Mouse (Mus musculus) forebrain, embryonic 13.5 days (tissue): ENCODE results near the gene Ascc1. TPM values are rescaled to one million over a fixed set of nuclear protein-coding genes. Genes with fewer than 3 reads are reported as not detected.
"Not testable (repeated sequence)": the region's sequence is repeated elsewhere in the genome, so short reads cannot be mapped to it uniquely, and the experiment has no call there.

Experiments used
- ATAC-seq: fragments of 200-750 bp; cut with Nextera tagmentation; 2 replicates; pipeline ENCODE4 v1.8.0; 2017
- H3K27ac ChIP-seq: fragments of 300-500 bp; sonication (generic); 2 replicates; pipeline ENCODE4 v1.5.1; 2015; ENCODE audit warnings: inconsistent platforms, mild to moderate bottlenecking, moderate library complexity
- H3K27me3 ChIP-seq: fragments of 300-500 bp; sonication (generic); 2 replicates; pipeline ENCODE4 v1.6.1; 2015; ENCODE audit warnings: mild to moderate bottlenecking, inconsistent platforms
- H3K36me3 ChIP-seq: fragments of 300-500 bp; sonication (generic); 2 replicates; pipeline ENCODE4 v1.6.1; 2015; ENCODE audit warnings: mild to moderate bottlenecking, inconsistent platforms; ENCODE audit not compliant: poor library complexity, severe bottlenecking
- H3K4me1 ChIP-seq: fragments of 300-500 bp; sonication (generic); 2 replicates; pipeline ENCODE4 v1.6.1; 2015; ENCODE audit warnings: inconsistent platforms
- H3K4me2 ChIP-seq: fragments of 300-500 bp; sonication (generic); 2 replicates; pipeline ENCODE4 v1.6.1; 2015; ENCODE audit warnings: inconsistent platforms, mild to moderate bottlenecking, moderate library complexity
- H3K4me3 ChIP-seq: fragments of 300-500 bp; sonication (generic); 2 replicates; pipeline ENCODE4 v1.5.1; 2015; ENCODE audit warnings: mild to moderate bottlenecking, inconsistent platforms
- H3K9ac ChIP-seq: fragments of 300-500 bp; sonication (generic); 2 replicates; pipeline ENCODE4 v1.6.1; 2015; ENCODE audit warnings: mild to moderate bottlenecking, inconsistent platforms
- H3K9me3 ChIP-seq: fragments of 300-500 bp; sonication (generic); replicated peaks from 2 replicates; pipeline ENCODE4 v1.6.1; 2016; ENCODE audit warnings: inconsistent platforms
- WGBS: fragments of 180-500 bp; shearing (Covaris S2); methylation state at CpG from one replicate; pipeline ENCODE4 v1.1.7; 2015; 5-methylcytosine and 5-hydroxymethylcytosine counted together
- polyA plus RNA-seq: library from polyadenylated mRNA; unstranded; fragments of >200 nt; fragmentation: Nextera tagmentation; extraction: Ambion mirVana; gene quantifications from 2 replicates; pipeline ENCODE4 v1.2.1, GENCODE M21; 2015

The Ascc1 gene
- polyA plus RNA-seq, 1 experiment from 2014 or later = 43.1 TPM

DNA sequence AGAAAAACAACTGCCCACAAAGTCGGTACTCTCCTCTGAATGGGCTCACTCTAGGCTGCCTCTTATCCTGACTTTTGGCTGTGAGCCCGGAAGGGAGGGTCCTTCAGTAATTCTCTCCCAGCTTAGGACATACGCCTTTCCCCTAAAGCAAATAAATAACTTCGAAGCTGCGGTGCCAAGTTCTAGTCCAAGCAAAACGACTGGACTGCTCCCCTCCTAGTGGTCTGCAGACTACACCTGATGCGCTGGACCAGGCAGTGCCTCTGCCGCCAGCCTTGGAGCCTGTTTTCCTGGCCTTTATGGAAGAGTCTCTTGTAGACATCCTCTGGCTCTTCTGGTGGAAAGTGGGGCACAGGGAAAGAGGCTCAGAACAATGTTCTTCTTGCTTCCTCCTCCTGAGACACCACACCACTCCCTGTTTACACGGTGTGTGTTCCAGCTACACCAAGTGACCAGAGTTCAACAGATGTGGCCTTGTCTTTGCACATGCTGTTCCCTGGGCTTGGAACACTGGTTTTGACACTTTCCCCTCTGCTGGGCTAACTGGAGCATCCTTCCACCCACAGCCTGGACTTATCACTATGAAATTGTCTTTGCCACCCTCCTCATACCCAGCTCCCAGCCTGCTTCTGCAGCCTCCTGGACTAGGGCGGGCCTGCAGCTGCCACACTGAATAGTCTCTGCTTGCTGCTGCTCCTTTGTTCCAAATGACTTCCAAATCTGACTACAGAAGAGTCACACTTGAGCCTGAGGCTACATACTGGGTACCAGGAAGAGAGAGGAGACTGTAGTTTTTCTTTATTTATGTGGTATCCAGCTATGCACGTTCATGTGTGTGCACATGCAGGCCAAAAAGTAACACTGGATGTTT lies 23.5 kb upstream of the Ascc1 start:
- WGBS = 37% methylated on average over 11 of the region's 11 CpGs
- Histone ChIP-seq H3K27me3 (no peaks in the 10 kb centered on the region), H3K9ac (no peak overlapping the region), H3K4me1 (peaks cover 29% of the 10 kb centered on the region), H3K4me3 (no peak overlapping the region), H3K4me2 (no peak overlapping the region), H3K36me3 (peaks cover 7% of the 10 kb centered on the region), H3K9me3 (no peaks in the 10 kb centered on the region), H3K27ac (peak overlapping the region; percentile 66)
- ATAC-seq = peak; percentile 66; the same call in 1 of the 2 replicates

DNA sequence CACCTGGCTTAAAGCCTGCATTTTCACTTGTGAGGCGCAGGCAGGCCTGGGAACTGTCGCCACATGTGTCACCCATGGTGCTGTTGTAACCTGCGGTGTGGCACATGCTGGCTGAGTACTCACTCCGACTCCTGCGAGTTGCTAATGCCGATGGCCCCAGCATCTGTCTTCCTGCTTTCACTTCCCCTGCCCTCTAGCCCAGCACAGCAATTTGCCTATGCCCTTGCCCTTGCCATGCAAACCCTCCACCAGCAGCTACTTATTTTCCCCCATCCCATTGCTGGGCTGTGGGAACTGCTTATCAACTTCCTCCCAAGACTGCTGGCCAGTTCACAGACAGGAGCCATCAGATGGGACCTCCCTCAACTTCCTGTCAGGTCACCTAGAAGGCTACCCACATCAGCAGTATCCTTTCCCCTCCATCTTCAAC lies 21.8 kb upstream of the Ascc1 start:
- Histone ChIP-seq H3K9me3 (no peaks in the 10 kb centered on the region), H3K9ac (no peak overlapping the region), H3K4me2 (no peak overlapping the region), H3K27ac (no peak overlapping the region), H3K4me3 (no peak overlapping the region), H3K27me3 (no peaks in the 10 kb centered on the region), H3K36me3 (peaks cover 21% of the 10 kb centered on the region), H3K4me1 (peaks cover 19% of the 10 kb centered on the region)
- ATAC-seq = no peak
- WGBS = 91% methylated on average over 6 of the region's 6 CpGs

DNA sequence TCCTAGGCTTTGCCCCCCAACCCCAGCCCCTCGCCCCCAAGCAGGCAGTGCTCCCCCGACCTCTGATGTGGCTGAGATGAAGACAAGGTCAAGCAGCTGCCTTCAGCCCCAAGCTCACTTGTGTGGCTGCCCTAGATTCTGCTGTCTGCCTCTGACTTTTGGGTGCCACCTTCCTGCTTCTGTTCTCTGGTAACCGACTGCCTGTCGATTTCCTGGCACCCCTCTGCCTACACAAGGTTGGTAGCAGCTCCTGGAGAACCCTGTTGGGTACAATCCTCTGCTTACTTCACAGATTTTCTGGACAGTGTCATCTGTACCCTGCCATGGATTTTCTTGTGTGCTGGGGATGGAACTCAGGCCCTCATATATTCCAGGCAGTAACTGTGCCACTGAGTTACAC lies 21.3 kb upstream of the Ascc1 start:
- peaks cover 26% of the 10 kb centered on the region for H3K36me3 ChIP-seq
- no peaks in the 10 kb centered on the region for H3K9me3 ChIP-seq
- H3K27me3 ChIP-seq = no peaks in the 10 kb centered on the region
- ATAC-seq = no peak
- H3K4me2 ChIP-seq = no peak overlapping the region
- peaks cover 19% of the 10 kb centered on the region for H3K4me1 ChIP-seq
- 84% methylated on average over 4 of the region's 4 CpGs for WGBS
- H3K9ac ChIP-seq = no peak overlapping the region
- H3K4me3 ChIP-seq = no peak overlapping the region
- 0 out of 2 replicates have a peak overlapping the region, but pooled peaks have one; percentile 5 for H3K27ac ChIP-seq

DNA sequence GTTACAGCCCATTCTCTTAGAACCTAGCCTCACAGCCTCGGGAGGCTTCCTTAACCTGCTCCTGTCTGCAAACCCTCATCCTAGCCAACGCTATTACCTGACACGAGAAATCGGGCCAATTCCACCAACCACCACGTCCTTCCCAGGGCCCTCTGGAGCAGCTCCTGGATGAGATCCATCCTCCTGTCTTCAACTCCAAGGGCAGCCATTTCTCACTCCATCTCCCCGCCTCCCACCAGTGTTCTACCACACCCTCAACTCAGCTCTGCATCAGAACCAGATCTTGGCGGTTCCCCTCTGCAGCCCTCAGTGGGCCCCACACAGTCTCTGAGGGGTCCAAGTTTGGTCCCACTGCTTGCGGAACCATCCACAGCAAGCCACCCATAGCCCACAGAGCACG lies 20.8 kb upstream of the Ascc1 start:
- H3K36me3 ChIP-seq = peaks cover 30% of the 10 kb centered on the region
- H3K9ac ChIP-seq = no peak overlapping the region
- peaks cover 19% of the 10 kb centered on the region for H3K4me1 ChIP-seq
- H3K27me3 ChIP-seq = no peaks in the 10 kb centered on the region
- ATAC-seq = no peak
- H3K27ac ChIP-seq = 0 out of 2 replicates have a peak overlapping the region, but pooled peaks have one; percentile 5
- no peak overlapping the region for H3K4me3 ChIP-seq
- H3K9me3 ChIP-seq = no peaks in the 10 kb centered on the region
- WGBS = 89% methylated on average over 9 of the region's 9 CpGs
- H3K4me2 ChIP-seq = no peak overlapping the region

DNA sequence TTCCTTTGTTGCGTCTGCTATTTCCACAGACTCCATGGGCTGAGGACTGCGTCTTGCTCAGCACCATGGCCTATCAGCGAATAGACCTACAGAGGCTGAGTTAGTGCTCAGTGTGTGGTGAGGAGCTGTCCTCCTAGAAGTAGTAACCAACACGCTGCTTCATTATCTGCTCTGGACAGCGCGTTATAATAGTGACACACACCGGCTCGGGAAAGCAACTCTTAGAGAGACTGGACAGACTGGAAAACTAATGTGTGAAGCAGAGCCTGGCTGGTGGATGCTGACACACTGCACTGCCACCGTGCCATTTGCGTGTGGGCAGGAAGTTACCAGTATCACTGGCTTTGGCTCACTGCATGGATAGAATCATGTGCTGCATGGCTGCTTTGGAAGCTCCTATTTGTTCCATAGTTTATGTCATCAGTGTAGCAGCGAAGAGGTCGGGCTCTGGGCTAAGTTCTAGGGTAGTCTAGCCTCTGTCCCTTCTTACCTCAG lies 20.2 kb upstream of the Ascc1 start:
- 94% methylated on average over 12 of the region's 12 CpGs for WGBS
- no peak overlapping the region for H3K4me2 ChIP-seq
- H3K36me3 ChIP-seq = peaks cover 36% of the 10 kb centered on the region
- no peak overlapping the region for H3K27ac ChIP-seq
- no peak overlapping the region for H3K4me3 ChIP-seq
- no peak overlapping the region for H3K9ac ChIP-seq
- no peaks in the 10 kb centered on the region for H3K27me3 ChIP-seq
- no peaks in the 10 kb centered on the region for H3K9me3 ChIP-seq
- H3K4me1 ChIP-seq = peaks cover 19% of the 10 kb centered on the region
- no peak for ATAC-seq

DNA sequence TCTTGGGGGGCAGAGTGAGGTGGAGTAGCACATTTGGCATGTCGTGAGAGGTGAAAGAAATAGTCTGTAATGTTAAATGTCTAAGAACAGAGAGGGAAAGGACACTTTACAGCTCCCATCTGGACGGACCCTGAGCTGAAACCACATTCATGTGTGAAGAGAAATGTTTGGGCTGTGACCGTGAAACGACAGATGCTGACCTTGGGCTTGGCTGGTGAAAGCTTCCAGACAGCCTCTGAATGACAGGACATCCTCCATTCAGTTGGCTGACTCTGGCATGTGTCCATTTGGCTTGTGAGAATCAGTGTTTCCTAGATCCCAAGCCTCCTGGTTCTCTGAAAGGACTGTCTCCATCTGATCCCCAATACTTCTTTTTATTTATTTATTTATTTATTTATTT lies 14.6 kb upstream of the Ascc1 start:
- H3K27me3 ChIP-seq = no peaks in the 10 kb centered on the region
- peaks cover 84% of the 10 kb centered on the region for H3K36me3 ChIP-seq
- no peak overlapping the region for H3K4me2 ChIP-seq
- no peaks in the 10 kb centered on the region for H3K4me1 ChIP-seq
- 88% methylated on average over 4 of the region's 4 CpGs for WGBS
- no peaks in the 10 kb centered on the region for H3K9me3 ChIP-seq
- H3K27ac ChIP-seq = no peak overlapping the region
- H3K9ac ChIP-seq = no peak overlapping the region
- no peak for ATAC-seq
- H3K4me3 ChIP-seq = no peak overlapping the region

DNA sequence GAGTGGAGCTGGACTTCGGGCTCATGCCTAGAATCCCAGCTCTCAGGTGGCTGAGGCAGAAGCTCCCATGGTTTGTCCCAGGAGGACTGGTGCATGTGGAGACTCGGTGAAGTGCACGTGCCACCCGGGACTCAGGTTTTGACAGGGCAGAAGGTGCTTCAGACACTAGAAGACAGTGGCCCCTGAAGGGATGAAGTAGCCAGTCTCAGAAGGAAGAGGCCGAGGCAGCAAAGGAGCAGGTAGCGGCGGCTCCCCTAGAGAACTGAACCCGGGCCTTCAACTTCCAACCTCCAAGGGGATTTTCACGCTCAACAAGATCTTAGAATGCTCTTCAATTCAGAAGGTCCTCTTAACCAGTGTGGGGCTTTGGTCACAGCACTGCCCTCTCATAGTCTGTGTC lies 12.2 kb upstream of the Ascc1 start:
- WGBS = 98% methylated on average over 9 of the region's 9 CpGs
- no peak for ATAC-seq
- no peak overlapping the region for H3K4me3 ChIP-seq
- H3K36me3 ChIP-seq = peaks cover 90% of the 10 kb centered on the region
- H3K9me3 ChIP-seq = no peaks in the 10 kb centered on the region
- H3K9ac ChIP-seq = no peak overlapping the region
- no peaks in the 10 kb centered on the region for H3K27me3 ChIP-seq
- no peaks in the 10 kb centered on the region for H3K4me1 ChIP-seq
- no peak overlapping the region for H3K27ac ChIP-seq
- H3K4me2 ChIP-seq = no peak overlapping the region

DNA sequence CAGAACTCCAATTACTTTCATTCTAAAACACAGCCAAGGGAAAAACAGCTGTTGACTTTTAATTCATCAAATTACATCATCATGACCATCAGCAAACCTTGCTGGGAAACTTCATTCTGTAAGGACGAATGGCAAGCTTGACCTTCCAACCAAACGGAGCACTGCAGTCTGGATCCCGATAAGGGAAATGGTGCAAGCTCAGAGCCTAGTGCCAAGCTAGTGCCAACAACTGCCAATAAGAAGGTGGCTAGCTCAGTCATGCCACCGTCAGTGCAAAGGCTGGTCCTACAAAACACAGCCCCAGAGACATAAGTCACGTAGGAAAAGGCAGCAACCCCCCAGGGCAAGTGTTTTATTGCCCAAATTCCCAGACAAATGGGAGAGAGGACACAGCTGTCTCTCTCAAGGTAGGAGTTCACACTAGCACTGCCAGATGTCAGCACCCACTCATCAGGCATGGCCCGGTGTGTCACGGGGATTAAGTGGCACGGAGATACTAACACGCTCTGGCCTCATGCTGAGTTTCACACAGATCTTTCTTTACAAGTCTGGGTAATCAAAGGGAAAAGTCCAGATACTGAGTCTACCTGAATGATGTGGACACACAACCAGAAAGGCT lies 11.2 kb upstream of the Ascc1 start:
- no peak overlapping the region for H3K27ac ChIP-seq
- H3K4me2 ChIP-seq = no peak overlapping the region
- no peak for ATAC-seq
- 89% methylated on average over 9 of the region's 9 CpGs for WGBS
- no peaks in the 10 kb centered on the region for H3K4me1 ChIP-seq
- H3K9me3 ChIP-seq = no peaks in the 10 kb centered on the region
- H3K4me3 ChIP-seq = no peak overlapping the region
- peaks cover 90% of the 10 kb centered on the region for H3K36me3 ChIP-seq
- no peaks in the 10 kb centered on the region for H3K27me3 ChIP-seq
- no peak overlapping the region for H3K9ac ChIP-seq

DNA sequence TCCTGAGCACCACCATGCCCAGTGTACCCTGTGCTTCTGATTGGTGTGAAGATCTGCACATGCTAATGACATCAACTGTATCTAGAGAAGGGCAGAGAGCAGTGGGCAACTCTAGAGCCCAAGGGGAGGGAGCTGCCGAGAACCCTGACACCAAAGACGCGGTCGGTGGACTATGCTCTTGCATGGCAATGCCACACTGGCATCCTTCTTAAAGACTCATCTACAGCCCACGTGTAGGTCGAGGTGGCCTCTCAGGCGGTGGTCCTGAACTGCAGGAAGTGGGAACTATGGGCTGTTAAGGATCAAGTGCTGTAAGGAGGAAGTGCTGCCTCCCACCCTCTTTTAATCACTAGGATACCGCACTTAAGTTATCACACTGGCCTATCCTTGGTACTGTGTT lies 10.6 kb upstream of the Ascc1 start:
- no peak overlapping the region for H3K4me2 ChIP-seq
- no peaks in the 10 kb centered on the region for H3K27me3 ChIP-seq
- H3K27ac ChIP-seq = no peak overlapping the region
- no peaks in the 10 kb centered on the region for H3K9me3 ChIP-seq
- H3K4me1 ChIP-seq = no peaks in the 10 kb centered on the region
- no peak overlapping the region for H3K9ac ChIP-seq
- 95% methylated on average over 8 of the region's 8 CpGs for WGBS
- no peak overlapping the region for H3K4me3 ChIP-seq
- ATAC-seq = no peak
- peaks cover 87% of the 10 kb centered on the region for H3K36me3 ChIP-seq

DNA sequence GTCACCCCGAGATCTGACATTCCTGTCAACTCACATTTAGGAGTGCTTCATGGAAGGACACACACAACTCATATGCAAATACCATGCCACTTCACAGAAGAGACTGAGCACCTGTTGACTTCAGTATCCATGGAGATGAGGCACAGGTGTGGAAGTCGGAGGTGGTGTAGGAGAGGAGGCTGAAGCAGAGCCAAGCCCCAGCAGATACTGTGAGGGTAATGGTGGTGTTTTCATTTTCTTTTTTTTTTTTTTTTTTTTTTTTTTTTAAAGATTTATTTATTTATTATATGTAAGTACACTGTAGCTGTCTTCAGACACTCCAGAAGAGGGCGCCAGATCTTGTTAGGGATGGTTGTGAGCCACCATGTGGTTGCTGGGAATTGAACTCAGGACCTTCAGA lies 8.8 kb upstream of the Ascc1 start:
- not testable (repeated sequence) for H3K4me2 ChIP-seq, H3K9ac ChIP-seq, H3K27ac ChIP-seq, H3K4me3 ChIP-seq, H3K4me1 ChIP-seq, H3K27me3 ChIP-seq, H3K9me3 ChIP-seq, ATAC-seq
- WGBS = 90% methylated on average over 2 of the region's 3 CpGs
- peaks cover 69% of the 10 kb centered on the region for H3K36me3 ChIP-seq

DNA sequence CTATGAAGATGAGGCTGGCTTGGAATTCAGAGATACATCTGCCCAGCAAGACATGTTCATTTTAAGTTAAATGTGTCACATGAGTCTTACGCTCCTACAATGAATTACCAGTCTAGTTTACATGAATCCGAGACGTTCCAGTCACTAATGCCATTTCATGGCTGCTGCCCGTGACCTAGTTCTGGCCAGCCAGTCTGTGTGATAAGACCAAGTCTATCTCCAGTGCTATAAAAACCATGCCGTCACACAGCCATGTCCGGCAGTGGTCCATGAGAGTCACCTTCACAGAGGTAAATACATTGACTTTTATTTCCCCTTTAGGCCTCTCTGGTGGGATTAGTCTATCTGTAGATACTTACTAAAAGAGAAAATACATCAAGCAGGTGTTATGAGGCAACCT lies 6.7 kb upstream of the Ascc1 start:
- peaks cover 57% of the 10 kb centered on the region for H3K36me3 ChIP-seq
- H3K9me3 ChIP-seq = no peaks in the 10 kb centered on the region
- no peak overlapping the region for H3K27ac ChIP-seq
- WGBS = 98% methylated on average over 6 of the region's 6 CpGs
- H3K27me3 ChIP-seq = no peaks in the 10 kb centered on the region
- ATAC-seq = no peak
- H3K4me1 ChIP-seq = peaks cover 4% of the 10 kb centered on the region; the same call in 1 of the 2 replicates
- no peak overlapping the region for H3K4me2 ChIP-seq
- H3K9ac ChIP-seq = no peak overlapping the region
- no peak overlapping the region for H3K4me3 ChIP-seq

DNA sequence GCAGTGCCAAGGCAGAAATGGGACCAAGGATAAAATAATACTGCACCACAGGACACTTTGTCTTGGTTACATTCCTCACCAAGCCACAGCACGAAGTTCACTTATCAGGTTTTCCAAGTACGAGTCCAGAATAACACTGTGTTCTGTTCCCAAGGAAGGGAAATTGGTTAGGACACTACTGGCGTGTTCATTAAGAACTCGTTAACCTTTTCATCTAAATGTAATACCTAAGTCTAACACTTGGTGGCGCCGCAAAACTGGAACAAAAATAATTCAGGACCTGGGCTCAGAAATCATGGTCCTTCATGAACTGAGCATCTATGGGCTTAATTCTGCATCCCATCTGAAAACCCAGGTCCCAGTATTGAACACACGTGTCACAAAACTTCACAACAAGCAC lies 5.0 kb upstream of the Ascc1 start:
- H3K4me1 ChIP-seq = peaks cover 17% of the 10 kb centered on the region
- H3K4me2 ChIP-seq = no peak overlapping the region
- no peaks in the 10 kb centered on the region for H3K9me3 ChIP-seq
- peaks cover 47% of the 10 kb centered on the region for H3K36me3 ChIP-seq
- no peak overlapping the region for H3K27ac ChIP-seq
- H3K27me3 ChIP-seq = no peaks in the 10 kb centered on the region
- WGBS = 15% methylated on average over 7 of the region's 7 CpGs
- no peak for ATAC-seq
- no peak overlapping the region for H3K4me3 ChIP-seq
- no peak overlapping the region for H3K9ac ChIP-seq
